Mouse (Mus musculus): ENCODE measurements around the gene Lcp1.

DNA sequence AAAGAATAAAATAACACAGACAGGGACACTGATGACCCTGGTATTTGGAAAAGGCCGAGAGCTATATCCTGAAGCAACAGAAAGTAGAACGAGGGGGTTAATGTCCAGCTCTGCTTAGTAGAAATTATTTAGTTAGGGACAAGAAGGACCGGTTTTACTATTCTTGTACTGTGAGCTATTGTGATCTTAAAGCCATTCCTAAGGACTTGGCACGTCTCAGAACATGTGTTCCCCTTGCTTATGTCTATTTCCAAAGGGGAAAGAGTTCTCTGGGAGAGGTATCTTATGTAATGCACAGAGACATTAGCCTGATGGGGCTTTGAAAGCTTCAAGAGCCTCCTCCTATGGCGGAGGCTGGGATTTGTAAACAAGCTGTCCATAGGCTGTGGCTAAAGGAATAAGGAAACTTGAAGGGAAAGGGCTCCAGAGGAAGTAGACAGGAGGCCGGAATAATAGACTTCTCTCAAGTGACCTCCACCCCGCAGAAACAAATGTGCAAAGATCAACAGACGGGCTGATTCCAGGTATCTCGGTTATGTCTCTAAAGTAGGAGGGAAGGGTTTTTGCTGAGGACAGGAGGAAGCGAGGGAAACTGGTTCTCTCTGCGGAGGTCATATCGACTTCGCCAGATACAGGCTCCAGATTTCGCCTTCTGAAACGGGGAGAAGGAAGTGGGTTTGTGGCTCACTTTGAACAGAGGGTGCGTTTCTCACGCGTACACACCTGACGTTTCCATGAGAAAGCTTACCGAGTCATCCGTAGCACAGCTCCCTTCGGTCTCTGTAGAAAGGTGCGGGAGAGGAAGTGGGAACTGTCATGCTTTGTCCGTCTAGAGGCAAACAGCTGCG, 5.4 kb downstream of the Lcp1 start:
- TF ChIP-seq CTCF (IDR thresholded peaks at IDR 0.05) (no peak), EP300 (IDR thresholded peaks at IDR 0.05; ENCODE audit: insufficient read depth, low read depth, low read length) (no peak), POLR2A (IDR thresholded peaks at IDR 0.05; ENCODE audit: insufficient read depth, low read depth, low read length) (no peak)

Measured in heart, adult 2 months (tissue).